Mouse (Mus musculus) bone marrow, adult 2 months (tissue): ENCODE measurements at regions not wholly inside any gene's neighbourhood (a gene's known extent, or its start where the extent isn't known, plus 50 kb on each side); places are given as distances from the start of the nearest gene placed in this dataset.

Experiments used
- H3K27ac ChIP-seq: fragments of 200-500 bp; 2 replicates; pipeline ENCODE4 v1.5.1; 2012; ENCODE audit warnings: low read depth, mild to moderate bottlenecking, control low read depth, inconsistent platforms, low read length; ENCODE audit not compliant: control insufficient read depth, poor library complexity, insufficient read depth
- H3K4me1 ChIP-seq: fragments of 200-500 bp; 2 replicates; pipeline ENCODE4 v1.6.1; 2011; ENCODE audit warnings: low read length; ENCODE audit not compliant: control insufficient read depth, insufficient read depth
- H3K4me3 ChIP-seq: fragments of 200-500 bp; replicated peaks from 2 replicates; pipeline ENCODE3; 2011; ENCODE audit warnings: mild to moderate bottlenecking, low read depth, low read length, control low read depth; ENCODE audit not compliant: control insufficient read depth
- CTCF ChIP-seq: fragments of 200-500 bp; IDR thresholded peaks from 2 replicates; pipeline ENCODE4 v1.5.1; 2011; ENCODE audit warnings: low read length, control low read depth; ENCODE audit not compliant: control insufficient read depth, insufficient read depth
- POLR2A ChIP-seq: fragments of 200-500 bp; IDR thresholded peaks from 2 replicates; pipeline ENCODE4 v1.6.1; 2011; ENCODE audit warnings: low read depth, mild to moderate bottlenecking, control low read depth, low read length, borderline replicate concordance; ENCODE audit not compliant: control insufficient read depth
- WGBS: fragments of 180-500 bp; shearing (Covaris S2); methylation state at CpG from one replicate; pipeline ENCODE4 v1.1.7; 2018; 5-methylcytosine and 5-hydroxymethylcytosine counted together

DNA sequence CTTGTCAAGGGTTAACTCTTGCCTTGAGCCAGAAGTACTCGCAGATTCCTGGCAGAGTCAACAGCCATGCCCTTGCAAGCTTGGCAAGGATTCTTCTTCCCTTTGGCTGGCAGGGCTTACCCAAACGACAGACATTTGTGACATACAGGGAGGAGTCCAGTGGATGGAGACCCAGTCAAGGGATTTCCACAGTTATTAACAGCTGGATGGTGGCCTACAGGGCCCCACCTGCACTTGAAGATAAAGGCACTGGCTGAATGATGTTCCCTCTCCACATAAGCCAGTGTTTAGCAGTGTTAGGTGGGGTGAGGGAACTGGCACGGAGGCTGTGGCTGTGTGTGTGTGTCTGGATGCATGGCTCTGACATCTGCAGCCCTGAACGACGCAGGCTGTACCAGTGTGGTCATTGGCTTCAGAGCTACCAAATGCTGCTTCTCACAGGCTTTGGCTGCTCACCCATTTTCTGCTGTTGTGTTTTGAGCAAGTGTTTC is 183.9 kb upstream of the Klf4 start:
- WGBS: 33% methylated on average over 5 of the region's 5 CpGs
- H3K4me3 ChIP-seq: no peak overlapping the region
- H3K4me1 ChIP-seq: no peaks in the 10 kb centered on the region
- no peak overlapping the region for H3K27ac ChIP-seq
- TF ChIP-seq CTCF: no peak
- no peak for TF ChIP-seq POLR2A

DNA sequence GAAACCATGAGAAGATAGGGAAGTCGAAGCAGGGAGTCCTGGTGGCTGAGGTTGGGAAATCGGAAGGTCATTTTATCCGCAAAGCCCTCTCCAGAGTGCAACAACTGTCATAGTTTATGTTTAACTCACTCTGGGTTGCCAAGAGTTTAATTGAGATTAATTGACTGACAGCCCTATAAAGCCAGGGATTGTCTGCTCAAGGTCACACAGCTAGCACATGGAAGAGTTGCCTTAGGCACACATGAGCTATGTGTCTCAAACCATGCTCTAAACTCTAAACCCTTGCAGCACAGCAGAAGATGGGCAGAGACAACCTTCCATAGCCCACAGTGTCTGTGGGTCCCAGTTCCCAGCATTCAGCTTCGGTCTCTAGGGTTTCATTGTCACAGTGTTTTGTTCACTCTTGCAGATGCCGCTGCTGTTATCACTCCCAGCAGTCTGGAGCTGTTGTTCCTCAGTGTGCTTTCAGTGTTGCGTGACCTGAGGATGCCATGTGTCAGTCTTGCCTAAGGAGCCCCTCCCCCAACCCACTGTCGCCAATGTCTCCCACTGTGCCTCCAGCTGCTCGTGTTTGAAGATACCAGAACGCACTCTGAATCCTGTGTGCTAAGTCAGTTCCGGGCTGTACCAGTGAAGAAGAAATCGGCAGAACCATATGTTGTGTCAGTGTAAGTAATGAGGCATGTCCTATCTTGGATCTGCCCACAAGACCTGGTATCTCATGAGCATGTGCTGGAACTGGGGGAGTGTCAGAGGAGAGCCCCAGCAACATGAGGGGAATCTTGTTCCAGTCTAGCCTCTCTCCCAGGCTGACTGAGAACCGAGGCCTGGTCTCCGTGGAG is 179.5 kb upstream of the Klf4 start:
- TF ChIP-seq POLR2A: no peak
- TF ChIP-seq CTCF: no peak
- Histone ChIP-seq H3K27ac (no peak overlapping the region), H3K4me3 (no peak overlapping the region), H3K4me1 (no peaks in the 10 kb centered on the region)
- WGBS: 74% methylated on average over 13 of the region's 13 CpGs

- no peak for TF ChIP-seq POLR2A
- no peak for TF ChIP-seq CTCF
- Histone ChIP-seq H3K27ac (no peak overlapping the region), H3K4me3 (no peak overlapping the region), H3K4me1 (no peaks in the 10 kb centered on the region)
- WGBS: 86% methylated on average over 5 of the region's 5 CpGs
These were observed 178.2 kb upstream of the Klf4 start for GRCm38 (mm10) chr4:55710476-55710875.

- 70% methylated on average over 2 of the region's 2 CpGs for WGBS
- TF ChIP-seq POLR2A (no peak), CTCF (no peak)
- no peak overlapping the region for H3K4me3 ChIP-seq
- H3K4me1 ChIP-seq: no peaks in the 10 kb centered on the region
- no peak overlapping the region for H3K27ac ChIP-seq
These were observed 176.5 kb upstream of the Klf4 start for GRCm38 (mm10) chr4:55708808-55709207.

DNA sequence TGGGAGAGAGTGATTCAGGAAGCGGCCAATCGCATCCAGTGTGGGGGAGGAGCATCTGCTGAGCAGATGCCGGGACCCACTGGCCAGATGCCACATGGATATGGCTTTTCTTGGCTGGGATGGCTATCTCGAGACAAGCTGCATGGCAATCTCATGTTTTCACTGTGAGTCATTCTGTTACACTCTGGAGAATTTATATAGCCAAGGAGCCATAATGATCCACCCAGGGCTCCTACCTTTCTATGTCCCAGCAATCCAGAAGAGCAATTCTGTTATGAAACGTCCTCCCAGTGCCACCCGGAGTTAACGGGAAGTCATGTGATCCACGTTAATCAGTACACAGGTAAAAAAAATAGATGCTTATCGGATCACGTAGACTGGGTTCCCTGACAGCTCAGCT is 175.7 kb upstream of the Klf4 start:
- no peak for TF ChIP-seq CTCF
- TF ChIP-seq POLR2A: no peak
- 83% methylated on average over 10 of the region's 10 CpGs for WGBS
- H3K27ac ChIP-seq: no peak overlapping the region
- H3K4me1 ChIP-seq: no peaks in the 10 kb centered on the region
- H3K4me3 ChIP-seq: no peak overlapping the region

GRCm38 (mm10) chr4:55704921-55705320 is 172.7 kb upstream of the Klf4 start:
- 77% methylated on average over 4 of the region's 4 CpGs for WGBS
- Histone ChIP-seq H3K4me3 (no peak overlapping the region), H3K27ac (no peak overlapping the region), H3K4me1 (no peaks in the 10 kb centered on the region)
- TF ChIP-seq CTCF: no peak
- TF ChIP-seq POLR2A: no peak

DNA sequence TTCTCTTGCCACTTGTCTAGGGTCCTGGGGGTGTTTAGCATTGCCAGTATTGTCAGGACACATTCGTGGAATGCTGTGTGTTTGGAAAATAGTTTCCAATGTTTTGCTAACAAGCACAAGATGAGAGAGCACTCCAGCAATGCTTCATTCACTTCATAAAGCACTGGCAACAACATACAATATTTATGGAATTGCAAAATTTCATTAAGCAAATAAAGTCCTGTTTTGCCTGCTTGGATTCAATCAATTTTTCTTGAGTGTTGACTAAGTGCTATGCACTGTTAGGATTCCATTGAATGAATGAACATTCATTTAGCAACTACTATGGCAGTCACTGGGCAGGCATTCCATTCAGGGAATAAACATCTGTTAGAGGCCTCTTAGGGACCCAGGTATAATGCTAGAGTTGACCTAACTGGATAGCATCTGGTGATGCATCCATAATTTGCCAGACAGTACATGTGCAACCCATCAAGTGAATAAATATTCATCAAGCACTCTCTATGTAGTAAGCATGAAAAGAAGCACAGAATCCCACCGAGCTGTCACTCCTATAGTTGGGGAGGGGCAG is 171.2 kb upstream of the Klf4 start:
- TF ChIP-seq POLR2A (no peak), CTCF (no peak)
- Histone ChIP-seq H3K27ac (no peak overlapping the region), H3K4me3 (no peak overlapping the region), H3K4me1 (no peaks in the 10 kb centered on the region)
- 75% methylated on average over 2 of the region's 2 CpGs for WGBS

DNA sequence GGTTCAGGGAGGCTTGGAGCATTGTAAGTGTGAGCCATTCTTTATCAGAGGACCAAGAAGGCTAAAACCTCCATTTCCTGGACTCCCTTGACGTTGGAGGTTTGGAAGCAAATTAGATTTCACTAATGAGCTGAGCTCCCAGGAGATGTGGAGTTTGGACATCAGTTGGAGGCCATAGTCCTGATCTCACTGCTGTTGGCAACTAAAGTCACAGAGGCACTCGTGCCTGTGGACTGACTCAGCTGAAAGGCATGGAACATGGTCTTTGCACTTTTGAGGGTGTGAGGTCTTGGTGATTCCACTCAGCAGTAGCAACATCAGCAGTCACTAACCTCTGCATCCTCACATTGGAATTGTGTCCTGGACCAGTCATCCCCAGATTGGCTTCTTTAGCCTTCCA is 169.1 kb upstream of the Klf4 start:
- Histone ChIP-seq H3K4me1 (no peaks in the 10 kb centered on the region), H3K27ac (no peak overlapping the region), H3K4me3 (no peak overlapping the region)
- no peak for TF ChIP-seq POLR2A
- no peak for TF ChIP-seq CTCF
- WGBS: 81% methylated on average over 2 of the region's 2 CpGs

DNA sequence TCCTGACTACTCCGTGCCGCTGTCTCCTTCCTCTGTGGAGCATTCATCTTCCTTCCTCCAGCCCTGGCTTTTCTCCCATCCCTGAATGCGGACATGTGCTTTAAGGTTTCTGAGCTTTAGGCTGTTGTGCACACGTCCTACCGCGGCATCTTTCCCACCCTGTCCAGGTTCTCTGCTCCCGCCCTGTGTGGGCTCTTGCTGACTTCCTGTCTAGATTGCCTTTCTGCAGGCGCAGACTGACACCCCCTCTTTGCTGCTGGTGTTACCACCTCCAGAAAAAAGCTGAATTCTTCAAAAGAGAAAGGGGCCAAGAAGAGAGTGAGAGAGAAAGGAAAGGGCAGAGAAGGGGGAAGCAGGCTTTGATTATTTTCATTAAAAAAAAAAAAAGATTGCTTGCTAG is 167.7 kb upstream of the Klf4 start:
- Histone ChIP-seq H3K27ac (no peak overlapping the region), H3K4me3 (no peak overlapping the region), H3K4me1 (no peaks in the 10 kb centered on the region)
- 52% methylated on average over 8 of the region's 8 CpGs for WGBS
- TF ChIP-seq POLR2A (no peak), CTCF (no peak)
